Mouse (Mus musculus): ENCODE results near the gene Sox13. TPM values are rescaled to one million over a fixed set of nuclear protein-coding genes. Genes with fewer than 3 reads are reported as not detected.

The Sox13 gene
- total and polyA plus RNA-seq, 2 experiments from 2014 or later, result 3.3 to 17.3 TPM

DNA sequence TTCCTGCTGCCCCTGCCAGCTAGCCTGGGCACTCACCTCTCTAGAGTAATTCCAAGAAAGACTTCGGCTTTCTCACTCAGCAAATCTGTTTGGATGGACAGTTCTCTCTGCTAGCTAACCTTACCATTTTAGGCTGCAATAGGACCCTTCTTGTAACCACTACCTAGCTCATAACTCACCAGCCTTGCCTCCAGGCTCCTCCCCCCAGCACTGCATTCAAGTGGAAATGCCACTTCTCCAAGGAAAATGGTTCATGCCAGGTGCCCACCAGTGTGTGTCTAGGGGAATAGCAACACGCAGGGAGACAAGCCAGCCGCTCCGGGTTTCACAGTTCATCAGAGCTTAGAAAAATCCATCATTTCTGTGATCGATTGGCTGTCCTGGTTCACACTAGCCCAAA is 46.6 kb downstream of the Sox13 start:
- no peak for TF ChIP-seq CTCF (IDR thresholded peaks at IDR 0.05)
- DNase-seq (ENCODE audit: low spot score), result no peak
- Histone ChIP-seq H3K4me3 (ENCODE audit: low read depth, low read length) (no peak overlapping the region), H3K4me1 (ENCODE audit: insufficient read depth, low read length) (no peaks in the 10 kb centered on the region), H3K27ac (ENCODE audit: low read depth, low read length) (no peak overlapping the region), H3K9ac (replicated peaks; ENCODE audit: low read length, poor library complexity, severe bottlenecking) (no peak overlapping the region), H3K36me3 (ENCODE audit: insufficient read depth, low read length) (peaks cover 10% of the 10 kb centered on the region; the same call in 1 of the 2 replicates), H3K4me2 (ENCODE audit: low read depth, low read length, poor library complexity, severe bottlenecking) (no peak overlapping the region), H3K27me3 (ENCODE audit: insufficient read depth, low read length) (no peaks in the 10 kb centered on the region), H3K9me3 (ENCODE audit: low read length) (no peaks in the 10 kb centered on the region)
- 85% methylated on average over 5 of the region's 5 CpGs for WGBS
- ATAC-seq (ENCODE audit: low FRiP score), result no peak

DNA sequence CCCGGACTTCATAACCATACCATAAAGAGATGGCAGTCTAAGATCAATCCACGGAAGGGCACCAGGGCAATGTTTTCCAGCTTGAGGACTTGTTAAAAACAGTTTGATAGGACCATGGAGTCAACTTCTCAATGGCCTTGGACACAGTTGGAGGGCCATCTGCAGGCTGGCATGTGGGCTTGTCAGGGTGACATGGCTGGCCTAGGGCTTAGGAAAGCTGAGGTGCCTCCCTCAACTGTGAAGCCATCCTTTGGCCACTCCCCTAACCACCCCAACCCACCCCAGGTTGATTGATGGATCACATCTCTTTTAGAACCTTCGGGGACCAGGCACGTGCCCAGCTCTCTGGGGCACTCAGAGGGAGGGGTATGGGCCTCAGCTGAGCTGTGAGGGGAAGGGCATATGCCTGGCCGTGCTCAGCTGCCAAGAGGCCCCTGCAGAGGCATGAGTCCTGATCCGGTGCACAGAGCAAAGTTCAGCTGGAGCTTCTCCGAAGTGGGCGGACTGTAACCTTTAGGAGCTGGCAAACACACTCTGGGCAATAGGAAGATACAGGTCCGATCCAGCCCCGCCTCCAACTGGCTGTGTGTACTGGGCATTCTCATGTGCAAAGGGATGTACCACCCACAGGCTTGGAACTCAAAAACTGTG is 48.4 kb downstream of the Sox13 start:
- WGBS, result 69% methylated on average over 10 of the region's 10 CpGs

DNA sequence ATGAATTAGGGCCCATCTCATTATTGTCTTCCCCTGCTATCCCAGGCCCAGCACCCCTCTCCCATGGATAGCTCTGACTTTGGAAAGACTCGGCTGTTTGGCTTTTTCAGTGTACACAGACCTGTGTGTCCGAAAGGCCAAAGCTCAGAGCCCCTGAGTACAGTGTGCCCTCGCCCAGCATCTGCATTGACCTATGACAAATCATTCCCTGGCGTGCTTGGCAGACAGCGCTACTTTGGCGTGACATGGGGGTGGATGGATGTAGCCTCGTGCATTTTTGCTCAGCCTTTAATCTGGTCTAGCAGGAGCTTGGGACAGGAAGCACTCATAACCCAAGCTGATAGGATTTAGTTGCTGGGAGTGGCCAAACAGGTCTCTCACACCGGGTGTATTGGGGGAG is 52.1 kb downstream of the Sox13 start:
- WGBS, result 65% methylated on average over 8 of the region's 8 CpGs
- Histone ChIP-seq H3K27ac (ENCODE audit: low read depth, low read length) (no peak overlapping the region), H3K9ac (replicated peaks; ENCODE audit: low read length, poor library complexity, severe bottlenecking) (no peak overlapping the region), H3K27me3 (ENCODE audit: insufficient read depth, low read length) (no peaks in the 10 kb centered on the region), H3K9me3 (ENCODE audit: low read length) (no peaks in the 10 kb centered on the region), H3K4me3 (ENCODE audit: low read depth, low read length) (no peak overlapping the region), H3K4me1 (ENCODE audit: insufficient read depth, low read length) (0 out of 2 replicates have a peak, but pooled peaks cover 3% of the 10 kb centered on the region), H3K36me3 (ENCODE audit: insufficient read depth, low read length) (peaks cover 11% of the 10 kb centered on the region; the same call in 1 of the 2 replicates), H3K4me2 (ENCODE audit: low read depth, low read length, poor library complexity, severe bottlenecking) (no peak overlapping the region)
- no peak for TF ChIP-seq CTCF (IDR thresholded peaks at IDR 0.05)
- DNase-seq (ENCODE audit: low spot score), result no peak
- no peak for ATAC-seq (ENCODE audit: low FRiP score)

More for the DNA sequence above, 48.4 kb downstream of the Sox13 start:
- H3K27ac ChIP-seq (ENCODE audit: low read depth, low read length), result no peak overlapping the region
- ATAC-seq (ENCODE audit: low FRiP score), result 0 out of 2 replicates have a peak, but pooled peaks have one; percentile 42
- DNase-seq (ENCODE audit: low spot score), result no peak
- H3K9ac ChIP-seq (replicated peaks; ENCODE audit: low read length, poor library complexity, severe bottlenecking), result no peak overlapping the region
- H3K9me3 ChIP-seq (ENCODE audit: low read length), result no peaks in the 10 kb centered on the region
- H3K27me3 ChIP-seq (ENCODE audit: insufficient read depth, low read length), result no peaks in the 10 kb centered on the region
- no peak overlapping the region for H3K4me3 ChIP-seq (ENCODE audit: low read depth, low read length)
- H3K4me2 ChIP-seq (ENCODE audit: low read depth, low read length, poor library complexity, severe bottlenecking), result no peak overlapping the region
- H3K4me1 ChIP-seq (ENCODE audit: insufficient read depth, low read length), result no peaks in the 10 kb centered on the region
- peaks cover 11% of the 10 kb centered on the region; the same call in 1 of the 2 replicates for H3K36me3 ChIP-seq (ENCODE audit: insufficient read depth, low read length)
- TF ChIP-seq CTCF (IDR thresholded peaks at IDR 0.05), result no peak

DNA sequence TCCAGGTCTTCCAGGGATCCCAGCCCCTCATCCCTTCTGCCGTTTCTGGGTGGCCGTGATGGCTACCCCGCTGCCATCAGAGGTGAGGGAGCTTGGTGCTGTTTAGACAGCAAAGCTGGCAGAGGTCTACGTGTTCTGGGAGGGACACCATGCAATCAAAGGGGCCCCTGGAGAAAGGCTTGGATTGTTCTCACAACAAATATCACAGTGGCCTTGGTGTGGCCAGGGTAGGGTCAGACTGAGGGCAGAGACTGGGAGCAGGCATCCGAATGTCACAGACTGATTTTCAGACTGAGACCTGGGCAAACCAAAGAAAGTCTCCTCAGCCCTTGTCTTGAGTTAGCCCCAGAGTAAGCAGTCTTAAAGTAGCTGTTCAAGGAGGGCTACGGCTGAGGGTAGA is 52.7 kb downstream of the Sox13 start:
- ATAC-seq (ENCODE audit: low FRiP score), result no peak

DNA sequence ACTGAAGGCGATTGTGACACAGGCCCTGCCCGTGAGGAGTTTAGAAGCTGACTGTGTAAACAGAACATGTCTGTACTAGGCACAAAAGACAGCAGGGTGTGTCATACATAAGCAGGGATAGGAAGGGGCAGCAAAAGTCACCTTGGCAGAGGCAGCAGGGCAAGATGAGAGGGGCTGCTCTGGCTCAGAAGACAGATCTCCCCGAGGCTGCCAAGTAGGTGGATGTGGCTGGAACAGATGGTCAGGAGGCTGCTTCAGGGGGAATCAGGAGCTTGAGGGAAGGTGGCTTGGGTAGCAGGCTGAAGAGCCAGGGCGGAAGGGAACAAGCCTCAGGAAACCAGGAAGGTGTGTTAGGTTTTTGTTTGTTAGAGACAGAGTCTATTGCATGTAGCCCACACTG is 53.8 kb downstream of the Sox13 start:
- no peaks in the 10 kb centered on the region for H3K27me3 ChIP-seq (ENCODE audit: insufficient read depth, low read length)
- no peak overlapping the region for H3K27ac ChIP-seq (ENCODE audit: low read depth, low read length)
- TF ChIP-seq CTCF (IDR thresholded peaks at IDR 0.05), result no peak
- H3K4me1 ChIP-seq (ENCODE audit: insufficient read depth, low read length), result 0 out of 2 replicates have a peak, but pooled peaks cover 3% of the 10 kb centered on the region
- no peak overlapping the region for H3K4me3 ChIP-seq (ENCODE audit: low read depth, low read length)
- no peak overlapping the region for H3K4me2 ChIP-seq (ENCODE audit: low read depth, low read length, poor library complexity, severe bottlenecking)
- H3K9ac ChIP-seq (replicated peaks; ENCODE audit: low read length, poor library complexity, severe bottlenecking), result no peak overlapping the region
- WGBS, result 79% methylated on average over 4 of the region's 4 CpGs
- H3K36me3 ChIP-seq (ENCODE audit: insufficient read depth, low read length), result peaks cover 6% of the 10 kb centered on the region; the same call in 1 of the 2 replicates
- no peaks in the 10 kb centered on the region for H3K9me3 ChIP-seq (ENCODE audit: low read length)
- DNase-seq (ENCODE audit: low spot score) (no peak), ATAC-seq (ENCODE audit: low FRiP score) (no peak)

More for the DNA sequence above, 52.7 kb downstream of the Sox13 start:
- Histone ChIP-seq H3K27me3 (ENCODE audit: insufficient read depth, low read length) (no peaks in the 10 kb centered on the region), H3K9ac (replicated peaks; ENCODE audit: low read length, poor library complexity, severe bottlenecking) (no peak overlapping the region), H3K4me1 (ENCODE audit: insufficient read depth, low read length) (0 out of 2 replicates have a peak, but pooled peaks cover 3% of the 10 kb centered on the region), H3K9me3 (ENCODE audit: low read length) (no peaks in the 10 kb centered on the region), H3K4me3 (ENCODE audit: low read depth, low read length) (no peak overlapping the region), H3K36me3 (ENCODE audit: insufficient read depth, low read length) (peaks cover 6% of the 10 kb centered on the region; the same call in 1 of the 2 replicates), H3K4me2 (ENCODE audit: low read depth, low read length, poor library complexity, severe bottlenecking) (no peak overlapping the region), H3K27ac (ENCODE audit: low read depth, low read length) (no peak overlapping the region)
- no peak for TF ChIP-seq CTCF (IDR thresholded peaks at IDR 0.05)
- DNase-seq (ENCODE audit: low spot score), result no peak
- 92% methylated on average over 6 of the region's 6 CpGs for WGBS

DNA sequence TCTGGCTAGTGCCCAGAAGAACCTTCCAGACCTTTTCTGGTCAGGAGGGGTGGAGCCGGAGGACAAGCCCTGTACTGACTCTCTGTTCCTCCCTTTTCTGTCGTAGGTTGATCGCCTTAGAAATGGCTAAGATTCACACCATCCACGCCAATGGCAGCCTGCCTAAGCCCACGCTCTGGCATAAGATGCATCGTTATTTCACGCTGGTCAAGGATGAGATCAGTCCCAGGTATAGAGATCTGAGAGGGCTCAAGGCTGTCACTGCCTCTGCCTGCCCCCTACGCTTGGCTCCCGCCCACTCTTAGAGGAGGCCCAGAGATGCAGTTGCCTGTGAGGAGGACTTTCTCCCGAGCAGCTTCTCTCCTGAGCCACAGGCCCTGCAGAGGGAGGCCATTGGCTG is 55.5 kb downstream of the Sox13 start:
- H3K27me3 ChIP-seq (ENCODE audit: insufficient read depth, low read length), result no peaks in the 10 kb centered on the region
- 61% methylated on average over 10 of the region's 10 CpGs for WGBS
- peaks cover 3% of the 10 kb centered on the region; the same call in 1 of the 2 replicates for H3K36me3 ChIP-seq (ENCODE audit: insufficient read depth, low read length)
- no peak overlapping the region for H3K4me2 ChIP-seq (ENCODE audit: low read depth, low read length, poor library complexity, severe bottlenecking)
- H3K27ac ChIP-seq (ENCODE audit: low read depth, low read length), result no peak overlapping the region
- ATAC-seq (ENCODE audit: low FRiP score) (no peak), DNase-seq (ENCODE audit: low spot score) (no peak)
- 0 out of 2 replicates have a peak, but pooled peaks cover 3% of the 10 kb centered on the region for H3K4me1 ChIP-seq (ENCODE audit: insufficient read depth, low read length)
- no peak overlapping the region for H3K4me3 ChIP-seq (ENCODE audit: low read depth, low read length)
- no peak for TF ChIP-seq CTCF (IDR thresholded peaks at IDR 0.05)
- no peak overlapping the region for H3K9ac ChIP-seq (replicated peaks; ENCODE audit: low read length, poor library complexity, severe bottlenecking)
- H3K9me3 ChIP-seq (ENCODE audit: low read length), result no peaks in the 10 kb centered on the region

Data from midbrain, postnatal 0 days (tissue).